Mouse (Mus musculus) bone marrow, adult 2 months (tissue): ENCODE measurements around the gene Mybpc2.

Source experiments
- CTCF ChIP-seq: fragments of 200-500 bp; IDR thresholded peaks from 2 replicates; pipeline ENCODE4 v1.5.1; 2011; ENCODE audit warnings: low read length, control low read depth; ENCODE audit not compliant: control insufficient read depth, insufficient read depth
- POLR2A ChIP-seq: fragments of 200-500 bp; IDR thresholded peaks from 2 replicates; pipeline ENCODE4 v1.6.1; 2011; ENCODE audit warnings: low read depth, mild to moderate bottlenecking, control low read depth, low read length, borderline replicate concordance; ENCODE audit not compliant: control insufficient read depth

GRCm38 (mm10) chr7:44519240-44519913, 5.1 kb downstream of the Mybpc2 start:
- TF ChIP-seq POLR2A (no peak), CTCF (peak; percentile 32; the same call in 1 of the 2 replicates)
